Mouse (Mus musculus): ENCODE data around the gene Myl3. TPM values are rescaled to one million over a fixed set of nuclear protein-coding genes. Genes with fewer than 3 reads are reported as not detected.

Myl3 gene
- polyA plus RNA-seq, 1 experiment, result not detected

DNA sequence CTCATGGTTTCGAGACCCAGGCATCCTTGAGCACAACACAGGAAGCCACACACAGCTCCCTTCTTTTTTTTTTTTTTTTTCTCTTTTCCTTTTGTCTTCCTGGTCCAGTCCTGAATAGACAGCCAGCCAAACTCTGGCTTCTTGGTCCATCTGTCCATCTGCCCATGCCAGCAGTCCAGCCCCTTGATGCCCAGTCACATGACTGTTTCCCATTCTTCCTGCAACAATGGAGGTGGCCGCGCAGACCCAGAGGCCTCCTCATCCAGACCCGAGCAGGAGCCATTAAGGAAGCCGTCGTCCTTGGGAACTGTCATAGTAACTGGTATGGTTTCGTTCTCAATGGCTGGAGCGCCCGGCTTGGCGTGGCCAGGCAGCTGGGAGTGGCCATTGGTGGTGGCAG lies 19.6 kb upstream of the Myl3 start:
- H3K27ac ChIP-seq (ENCODE audit: insufficient read depth, low read length), result no peak overlapping the region
- TF ChIP-seq CTCF (IDR thresholded peaks at IDR 0.05; ENCODE audit: borderline replicate concordance, insufficient read depth, low read length) (no peak), POLR2A (IDR thresholded peaks at IDR 0.05; ENCODE audit: low read depth, low read length) (no peak)
- H3K4me3 ChIP-seq (ENCODE audit: insufficient read depth, low read length), result no peak overlapping the region
- peaks cover 12% of the 10 kb centered on the region for H3K4me1 ChIP-seq (ENCODE audit: control insufficient read depth, insufficient read depth, low read length)

DNA sequence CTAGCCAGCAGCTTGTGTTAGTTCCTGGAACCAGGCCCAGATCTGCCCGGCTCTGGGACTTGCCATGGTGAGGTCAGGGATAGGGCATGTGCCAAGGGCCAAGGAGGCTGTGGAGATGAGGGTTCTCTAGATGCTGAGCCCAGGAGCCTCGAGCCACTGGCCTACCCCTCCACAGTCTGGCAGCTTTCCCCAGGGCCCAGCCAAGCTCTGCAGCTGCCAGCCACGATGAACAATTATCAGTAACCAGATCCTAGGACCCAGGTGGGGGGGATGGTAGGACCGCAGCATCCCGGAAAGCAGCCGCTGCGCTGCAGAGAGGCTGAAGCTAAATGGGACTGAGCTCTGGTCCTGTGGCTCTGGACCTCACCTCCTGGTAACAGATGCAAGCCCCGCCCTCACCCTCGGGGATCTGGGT lies 15.9 kb upstream of the Myl3 start:
- Histone ChIP-seq H3K4me1 (ENCODE audit: control insufficient read depth, insufficient read depth, low read length) (peaks cover 8% of the 10 kb centered on the region; the same call in 1 of the 2 replicates), H3K27ac (ENCODE audit: insufficient read depth, low read length) (no peak overlapping the region), H3K4me3 (ENCODE audit: insufficient read depth, low read length) (no peak overlapping the region)
- no peak for TF ChIP-seq POLR2A (IDR thresholded peaks at IDR 0.05; ENCODE audit: low read depth, low read length)
- no peak for TF ChIP-seq CTCF (IDR thresholded peaks at IDR 0.05; ENCODE audit: borderline replicate concordance, insufficient read depth, low read length)

DNA sequence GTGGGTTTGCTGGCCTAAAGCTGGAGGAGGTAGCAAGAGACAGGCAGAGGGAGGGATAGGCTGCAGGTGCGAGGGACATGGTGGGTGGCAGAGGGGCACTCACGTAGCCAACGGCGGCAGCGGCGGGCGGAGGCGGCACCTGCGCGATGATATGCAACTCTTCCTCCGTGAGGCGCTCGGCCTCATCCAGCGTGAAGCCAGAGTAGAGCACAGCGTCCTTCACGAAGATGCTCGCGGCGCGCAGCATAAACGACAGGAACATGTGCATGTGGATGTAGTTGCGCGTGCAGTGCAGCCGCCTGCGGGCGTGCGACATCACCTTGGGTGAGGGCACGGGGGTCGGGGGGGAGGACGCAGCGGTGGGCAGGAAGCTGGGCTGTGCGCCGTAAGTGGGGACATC lies 14.8 kb upstream of the Myl3 start:
- Histone ChIP-seq H3K4me3 (ENCODE audit: insufficient read depth, low read length) (no peak overlapping the region), H3K4me1 (ENCODE audit: control insufficient read depth, insufficient read depth, low read length) (peaks cover 8% of the 10 kb centered on the region; the same call in 1 of the 2 replicates), H3K27ac (ENCODE audit: insufficient read depth, low read length) (no peak overlapping the region)
- TF ChIP-seq CTCF (IDR thresholded peaks at IDR 0.05; ENCODE audit: borderline replicate concordance, insufficient read depth, low read length) (no peak), POLR2A (IDR thresholded peaks at IDR 0.05; ENCODE audit: low read depth, low read length) (no peak)

DNA sequence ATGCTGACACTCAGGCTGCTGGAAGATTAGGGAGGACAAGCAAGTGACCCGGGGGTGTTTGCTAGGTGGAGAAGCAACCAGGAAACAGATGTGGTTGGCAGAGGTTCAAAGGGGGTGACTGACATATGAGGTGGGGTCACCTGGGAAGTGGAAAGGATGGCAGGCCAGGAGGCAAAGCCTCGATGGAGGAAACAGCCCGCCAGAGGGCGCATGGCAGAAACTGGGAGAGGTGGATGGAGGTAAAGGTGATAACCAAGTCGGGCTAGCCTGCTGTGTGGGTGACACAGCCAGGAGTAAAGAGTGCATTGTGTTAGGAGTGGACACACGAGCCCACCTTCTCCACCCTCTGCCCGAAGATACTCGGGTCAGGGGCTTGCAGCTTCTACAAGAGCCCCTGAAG lies 11.8 kb upstream of the Myl3 start:
- no peak overlapping the region for H3K27ac ChIP-seq (ENCODE audit: insufficient read depth, low read length)
- H3K4me3 ChIP-seq (ENCODE audit: insufficient read depth, low read length), result no peak overlapping the region
- TF ChIP-seq POLR2A (IDR thresholded peaks at IDR 0.05; ENCODE audit: low read depth, low read length), result no peak
- peak; percentile 48; the same call in 1 of the 2 replicates for TF ChIP-seq CTCF (IDR thresholded peaks at IDR 0.05; ENCODE audit: borderline replicate concordance, insufficient read depth, low read length)
- peaks cover 13% of the 10 kb centered on the region for H3K4me1 ChIP-seq (ENCODE audit: control insufficient read depth, insufficient read depth, low read length)

DNA sequence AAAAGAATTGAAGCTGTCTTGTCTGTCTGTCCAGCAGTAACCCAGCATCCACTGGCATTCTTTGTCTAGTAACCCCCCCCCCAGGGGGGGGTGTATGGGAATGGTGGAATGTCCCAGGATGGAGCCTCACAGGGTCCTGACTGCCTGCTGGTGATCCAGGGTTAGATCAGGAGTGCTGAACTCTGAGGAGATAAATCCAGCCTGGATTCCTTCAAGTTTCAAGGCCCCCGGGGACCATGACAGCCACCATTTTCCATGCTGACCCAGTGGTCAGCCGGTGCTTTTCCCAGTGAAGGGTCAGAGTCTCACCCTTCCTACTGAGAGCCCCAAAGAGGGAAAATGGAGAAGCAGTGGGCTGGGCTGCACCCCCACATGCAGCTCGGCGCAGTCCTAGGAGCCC lies 9.8 kb upstream of the Myl3 start:
- Histone ChIP-seq H3K27ac (ENCODE audit: insufficient read depth, low read length) (no peak overlapping the region), H3K4me1 (ENCODE audit: control insufficient read depth, insufficient read depth, low read length) (peaks cover 5% of the 10 kb centered on the region; the same call in 1 of the 2 replicates), H3K4me3 (ENCODE audit: insufficient read depth, low read length) (no peak overlapping the region)
- TF ChIP-seq POLR2A (IDR thresholded peaks at IDR 0.05; ENCODE audit: low read depth, low read length) (no peak), CTCF (IDR thresholded peaks at IDR 0.05; ENCODE audit: borderline replicate concordance, insufficient read depth, low read length) (no peak)

DNA sequence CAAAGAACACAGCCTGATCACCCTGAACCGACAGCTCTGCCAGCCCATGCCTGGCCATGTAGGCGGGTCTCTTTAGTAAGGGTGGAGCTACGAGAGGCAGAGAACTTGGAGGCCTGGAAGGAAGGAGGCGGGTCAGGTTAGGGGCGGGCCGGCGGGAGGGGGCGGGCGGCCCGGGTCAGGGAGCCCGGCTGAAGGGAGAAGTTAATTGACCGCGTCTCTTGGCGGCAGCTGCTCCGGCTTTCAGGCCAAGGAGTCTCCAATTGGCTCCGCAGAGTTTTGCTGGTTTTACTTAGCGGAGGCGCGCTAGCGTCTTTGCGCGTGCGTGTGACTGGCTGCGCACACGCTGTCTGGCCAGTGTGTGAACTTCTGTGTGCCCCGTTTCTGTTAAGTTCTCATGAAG lies 9.0 kb upstream of the Myl3 start:
- Histone ChIP-seq H3K4me1 (ENCODE audit: control insufficient read depth, insufficient read depth, low read length) (peaks cover 5% of the 10 kb centered on the region; the same call in 1 of the 2 replicates), H3K4me3 (ENCODE audit: insufficient read depth, low read length) (peak overlapping the region; percentile 26), H3K27ac (ENCODE audit: insufficient read depth, low read length) (peak overlapping the region; percentile 38; the same call in 1 of the 2 replicates)
- peak; percentile 56 for TF ChIP-seq POLR2A (IDR thresholded peaks at IDR 0.05; ENCODE audit: low read depth, low read length)
- TF ChIP-seq CTCF (IDR thresholded peaks at IDR 0.05; ENCODE audit: borderline replicate concordance, insufficient read depth, low read length), result no peak

DNA sequence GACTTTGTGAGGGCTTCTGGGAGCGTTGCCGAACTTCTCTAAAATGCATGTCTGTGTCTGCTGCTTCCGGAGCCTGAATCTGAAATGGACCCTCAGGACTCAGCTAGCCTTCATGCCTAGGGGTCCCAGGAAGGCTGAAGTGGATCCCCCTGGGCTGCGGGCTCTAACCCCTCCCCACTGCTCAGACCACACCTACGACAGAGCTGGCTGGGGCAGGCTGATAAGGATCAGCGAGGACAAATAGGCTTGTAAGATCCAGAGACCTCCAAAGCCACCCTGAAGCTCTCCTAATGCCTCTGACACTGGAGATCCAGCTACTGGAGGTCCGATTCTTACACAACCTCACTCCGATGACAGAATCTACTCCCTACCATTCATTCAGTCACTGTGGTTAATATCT lies 8.6 kb upstream of the Myl3 start:
- Histone ChIP-seq H3K4me3 (ENCODE audit: insufficient read depth, low read length) (peak overlapping the region; percentile 26), H3K4me1 (ENCODE audit: control insufficient read depth, insufficient read depth, low read length) (peaks cover 5% of the 10 kb centered on the region; the same call in 1 of the 2 replicates), H3K27ac (ENCODE audit: insufficient read depth, low read length) (peak overlapping the region; percentile 38; the same call in 1 of the 2 replicates)
- TF ChIP-seq POLR2A (IDR thresholded peaks at IDR 0.05; ENCODE audit: low read depth, low read length) (no peak), CTCF (IDR thresholded peaks at IDR 0.05; ENCODE audit: borderline replicate concordance, insufficient read depth, low read length) (no peak)

DNA sequence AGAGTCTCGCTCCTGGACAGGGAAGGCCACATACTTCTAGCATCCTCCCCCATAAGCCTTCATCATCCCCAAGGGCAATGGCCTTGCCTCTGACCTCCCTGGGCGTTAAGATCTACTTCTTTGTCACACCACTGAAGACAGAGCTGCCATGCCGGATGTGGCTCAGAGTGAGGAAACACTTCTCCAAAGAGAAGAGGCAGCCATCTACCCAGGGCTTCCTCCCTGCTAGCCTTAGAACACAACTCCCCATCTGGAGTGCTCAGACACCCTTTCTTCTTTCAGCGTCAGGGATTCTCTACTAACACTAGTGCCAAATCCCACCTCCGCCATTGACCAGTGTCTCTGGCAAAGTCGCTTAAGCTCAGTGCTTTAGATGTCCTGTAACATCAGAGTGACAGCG lies 7.5 kb upstream of the Myl3 start:
- Histone ChIP-seq H3K27ac (ENCODE audit: insufficient read depth, low read length) (no peak overlapping the region), H3K4me1 (ENCODE audit: control insufficient read depth, insufficient read depth, low read length) (peaks cover 5% of the 10 kb centered on the region; the same call in 1 of the 2 replicates), H3K4me3 (ENCODE audit: insufficient read depth, low read length) (no peak overlapping the region)
- TF ChIP-seq CTCF (IDR thresholded peaks at IDR 0.05; ENCODE audit: borderline replicate concordance, insufficient read depth, low read length) (no peak), POLR2A (IDR thresholded peaks at IDR 0.05; ENCODE audit: low read depth, low read length) (no peak)

DNA sequence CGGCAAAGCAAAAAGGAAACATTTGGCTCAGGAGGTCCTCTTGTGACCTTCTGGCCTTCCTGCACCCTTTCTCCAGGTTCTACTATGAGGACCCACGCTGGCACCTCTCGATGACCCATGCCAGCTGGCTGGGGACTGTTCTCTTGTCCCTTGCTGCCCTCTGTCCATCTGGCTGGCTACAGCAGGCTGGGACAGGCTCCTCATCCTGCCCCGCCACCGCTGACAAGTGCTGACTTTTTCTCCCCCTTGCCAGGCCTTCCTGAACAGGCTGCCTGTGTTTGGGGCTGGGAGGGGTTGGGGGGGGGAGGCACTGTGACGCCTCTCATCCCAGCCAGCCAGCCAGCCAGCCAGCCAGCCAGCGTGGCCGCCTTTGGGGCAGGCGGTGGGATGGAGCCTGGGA lies 5.3 kb upstream of the Myl3 start:
- TF ChIP-seq CTCF (IDR thresholded peaks at IDR 0.05; ENCODE audit: borderline replicate concordance, insufficient read depth, low read length), result no peak
- no peak for TF ChIP-seq POLR2A (IDR thresholded peaks at IDR 0.05; ENCODE audit: low read depth, low read length)
- Histone ChIP-seq H3K4me1 (ENCODE audit: control insufficient read depth, insufficient read depth, low read length) (peaks cover 5% of the 10 kb centered on the region; the same call in 1 of the 2 replicates), H3K27ac (ENCODE audit: insufficient read depth, low read length) (no peak overlapping the region), H3K4me3 (ENCODE audit: insufficient read depth, low read length) (no peak overlapping the region)

DNA sequence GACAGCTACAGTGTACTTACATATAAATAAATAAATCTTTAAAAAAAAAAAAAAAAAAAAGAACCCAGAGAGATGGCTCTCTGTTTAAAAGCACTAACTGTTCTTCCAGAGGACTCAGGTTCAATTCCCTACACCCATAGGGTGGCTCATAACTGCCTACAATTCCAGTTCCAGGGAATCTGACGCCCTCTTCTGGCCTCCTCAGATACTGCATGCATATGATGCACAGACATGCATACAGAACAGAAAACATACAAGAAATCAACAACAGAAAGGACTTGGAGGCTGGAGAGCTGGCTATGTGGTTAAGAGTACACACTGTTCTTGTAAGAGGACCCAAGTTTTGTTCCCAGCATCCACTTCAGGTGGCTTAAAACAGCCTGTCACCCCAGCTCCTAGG lies 3.6 kb upstream of the Myl3 start:
- no peak overlapping the region for H3K4me3 ChIP-seq (ENCODE audit: insufficient read depth, low read length)
- H3K4me1 ChIP-seq (ENCODE audit: control insufficient read depth, insufficient read depth, low read length), result peaks cover 3% of the 10 kb centered on the region; the same call in 1 of the 2 replicates

More for the DNA sequence above, 3.6 kb upstream of the Myl3 start:
- TF ChIP-seq POLR2A (IDR thresholded peaks at IDR 0.05; ENCODE audit: low read depth, low read length), result no peak
- no peak for TF ChIP-seq CTCF (IDR thresholded peaks at IDR 0.05; ENCODE audit: borderline replicate concordance, insufficient read depth, low read length)
- no peak overlapping the region for H3K27ac ChIP-seq (ENCODE audit: insufficient read depth, low read length)

All from embryonic fibroblast, embryonic 13.5 days (primary cell).